Mouse (Mus musculus) olfactory bulb, adult 2 months (tissue): Measurements from ENCODE around the gene Galnt18.

ENCODE experiments used
- CTCF ChIP-seq: fragments of 200-500 bp; IDR thresholded peaks from 2 replicates; pipeline ENCODE4 v1.5.1; 2012; ENCODE audit warnings: low read depth, mild to moderate bottlenecking, low read length, moderate library complexity; ENCODE audit not compliant: insufficient read depth
- POLR2A ChIP-seq: fragments of 200-500 bp; IDR thresholded peaks from 2 replicates; pipeline ENCODE4 v1.6.1; 2012; ENCODE audit warnings: mild to moderate bottlenecking, low read depth, low read length, moderate library complexity; ENCODE audit not compliant: insufficient read depth

- TF ChIP-seq CTCF (no peak), POLR2A (no peak)
These were observed 173.7 kb downstream of the Galnt18 start for GRCm38 (mm10) chr7:111606091-111606490.
